Mouse (Mus musculus) c-Kit-negative CD71-positive TER-119-positive erythroid progenitor cells, embryonic 14.5 days (primary cell): ENCODE data around the gene Cd70.
"Not testable (repeated sequence)": the region's sequence is repeated elsewhere in the genome, so short reads cannot be mapped to it uniquely, and the experiment has no call there.

Source experiments
- DNase-seq: peaks from one replicate; pipeline ENCODE4 v3.0.0-alpha.2; 2013; ENCODE audit warnings: low read depth, low spot score

Gene Cd70

GRCm38 (mm10) chr17:57135635-57136034 is 13.9 kb downstream of the Cd70 start:
- DNase-seq = no peak

- DNase-seq = no peak
Observed at GRCm38 (mm10) chr17:57134693-57135092, 14.9 kb downstream of the Cd70 start.

GRCm38 (mm10) chr17:57134021-57134420 is 15.6 kb downstream of the Cd70 start:
- DNase-seq = not testable (repeated sequence)

- no peak for DNase-seq
Observed at GRCm38 (mm10) chr17:57131793-57132192, 17.8 kb downstream of the Cd70 start.

- no peak for DNase-seq
Observed at GRCm38 (mm10) chr17:57125853-57126622, 23.5 kb downstream of the Cd70 start.

- DNase-seq = no peak
Observed at GRCm38 (mm10) chr17:57124792-57125191, 24.8 kb downstream of the Cd70 start.

GRCm38 (mm10) chr17:57123192-57124118 is 26.1 kb downstream of the Cd70 start:
- DNase-seq = no peak

- DNase-seq = no peak
Observed at GRCm38 (mm10) chr17:57121856-57122255, 27.7 kb downstream of the Cd70 start.

GRCm38 (mm10) chr17:57118524-57119349 is 30.8 kb downstream of the Cd70 start:
- DNase-seq = no peak

- DNase-seq = no peak
Observed at GRCm38 (mm10) chr17:57116801-57117200, 32.8 kb downstream of the Cd70 start.

- no peak for DNase-seq
Observed at GRCm38 (mm10) chr17:57112768-57113474, 36.7 kb downstream of the Cd70 start.

- DNase-seq = no peak
Observed at GRCm38 (mm10) chr17:57110005-57110404, 39.6 kb downstream of the Cd70 start.

- no peak for DNase-seq
Observed at GRCm38 (mm10) chr17:57108666-57109171, 40.9 kb downstream of the Cd70 start.

GRCm38 (mm10) chr17:57108040-57108665 is 41.4 kb downstream of the Cd70 start:
- DNase-seq = no peak

GRCm38 (mm10) chr17:57107064-57107463 is 42.5 kb downstream of the Cd70 start:
- DNase-seq = no peak

GRCm38 (mm10) chr17:57106035-57106368 is 43.6 kb downstream of the Cd70 start:
- no peak for DNase-seq

GRCm38 (mm10) chr17:57105181-57106034 is 44.2 kb downstream of the Cd70 start, which contains the start of gene Tnfsf9:
Gene Tnfsf9, plus strand, starts transcription at chr17:57105325.
- no peak for DNase-seq

GRCm38 (mm10) chr17:57104496-57104895 is 45.1 kb downstream of the Cd70 start:
- DNase-seq = no peak

GRCm38 (mm10) chr17:57102276-57102675 is 47.3 kb downstream of the Cd70 start:
- DNase-seq = no peak
